Comparison of ENCODE assay signal across 29 mouse cellular contexts in genomic region chr15:89207457-89207856, GRCm38 (mm10). TPM values are rescaled to one million over a fixed set of nuclear protein-coding genes. Genes with fewer than 3 reads are reported as not detected.
"Had no signal": no experiment of that assay in that cellular context is flagged by ENCODE, and none has a peak within 500 bp of the region (broad histone marks: within the 10 kb centered on the region; RNA-seq: fewer than 3 reads in every experiment).

No protein-coding gene starts in this region.

- H3K27me3 ChIP-seq: embryonic facial prominence, embryonic 12.5 days; embryonic facial prominence, embryonic 13.5 days; embryonic facial prominence, embryonic 15.5 days; forebrain, embryonic 12.5 days; forebrain, embryonic 13.5 days; forebrain, embryonic 15.5 days had no signal

- H3K27ac ChIP-seq: embryonic facial prominence, embryonic 10.5 days; embryonic facial prominence, embryonic 12.5 days; embryonic facial prominence, embryonic 13.5 days; embryonic facial prominence, embryonic 15.5 days; forebrain, embryonic 10.5 days; forebrain, embryonic 12.5 days; forebrain, embryonic 13.5 days; forebrain, embryonic 15.5 days; gastrocnemius, adult 2 months; heart, adult 2 months had no signal

- H3K4me3 ChIP-seq: embryonic facial prominence, embryonic 10.5 days; embryonic facial prominence, embryonic 12.5 days; embryonic facial prominence, embryonic 13.5 days; embryonic facial prominence, embryonic 15.5 days; erythroblast, embryonic 14.5 days; forebrain, embryonic 10.5 days; forebrain, embryonic 12.5 days; forebrain, embryonic 13.5 days; forebrain, embryonic 15.5 days; gastrocnemius, adult 2 months; heart, adult 2 months had no signal

- H3K4me2 ChIP-seq: embryonic facial prominence, embryonic 12.5 days; embryonic facial prominence, embryonic 13.5 days; embryonic facial prominence, embryonic 15.5 days; forebrain, embryonic 12.5 days; forebrain, embryonic 13.5 days; forebrain, embryonic 15.5 days had no signal

- DNase-seq: cerebellum, adult 8-10 months; cerebellum, adult 9-10 months; cerebellum, adult 9-11 months; cerebellum, postnatal 10 days; cerebellum, postnatal 14 days; cerebellum, postnatal 25 days; cerebellum, postnatal 36 days; embryo, embryonic 11 days; forebrain, postnatal 0 days; gastrocnemius, adult 2 months; gastrocnemius, postnatal 10 days; gastrocnemius, postnatal 14 days; gastrocnemius, postnatal 25 days; gastrocnemius, postnatal 36 days; heart, adult 11 months; heart, adult 18-20 months; heart, adult 2 months had no signal

- H3K9me3 ChIP-seq: forebrain, embryonic 15.5 days had no signal

- H3K9ac ChIP-seq: embryonic facial prominence, embryonic 12.5 days; embryonic facial prominence, embryonic 13.5 days; embryonic facial prominence, embryonic 15.5 days; forebrain, embryonic 12.5 days; forebrain, embryonic 13.5 days; forebrain, embryonic 15.5 days; forebrain, postnatal 0 days had no signal

- ATAC-seq: forebrain, embryonic 13.5 days; forebrain, embryonic 14.5 days; forebrain, embryonic 15.5 days; forebrain, embryonic 16.5 days; forebrain, postnatal 0 days had no signal

- H3K36me3 ChIP-seq: embryonic facial prominence, embryonic 10.5 days; embryonic facial prominence, embryonic 12.5 days; embryonic facial prominence, embryonic 13.5 days; embryonic facial prominence, embryonic 15.5 days; forebrain, embryonic 10.5 days; forebrain, embryonic 12.5 days; forebrain, embryonic 15.5 days had no signal

RNA-seq across cellular contexts. Expression of gene Mapk11, which starts 58.0 kb away (rescaled TPM):
- total RNA-seq: granulocyte monocyte progenitor cell, adult 5-6 weeks had no signal
- polyA plus RNA-seq: erythroblast, embryonic 14.5 days had no signal
